ENCODE assay signal across 13 mouse cellular contexts in genomic region chr5:148854166-148854565, GRCm38 (mm10).
DNase-seq lines count a peak whose midpoint lies in the region; ATAC-seq lines count a peak whose summit lies in the region.
"Had no signal": no experiment of that assay in that cellular context is flagged by ENCODE, and none has a peak within 500 bp of the region (broad histone marks: within the 10 kb centered on the region; RNA-seq: fewer than 3 reads in every experiment).

No protein-coding gene starts in this region.

- peak overlapping the region; percentile 26; the same call in 1 of the 2 replicates for H3K27ac ChIP-seq in midbrain, embryonic 14.5 days (replicated peaks; ENCODE audit: low read depth, low read length)
- no peak overlapping the region for H3K27ac ChIP-seq in midbrain, embryonic 11.5 days (ENCODE audit: low read depth, low read length)
- H3K27ac ChIP-seq in forebrain, embryonic 16.5 days (ENCODE audit: low read length): no peak overlapping the region; the same call in 1 of the 2 replicates
- H3K27ac ChIP-seq: gastrocnemius, adult 2 months; neural tube, embryonic 12.5 days; stomach, embryonic 15.5 days had no signal

- WGBS in midbrain, embryonic 14.5 days: 49% methylated on average over 5 of the region's 5 CpGs
- WGBS in midbrain, embryonic 11.5 days: 47% methylated on average over 5 of the region's 5 CpGs
- 26% methylated on average over 5 of the region's 5 CpGs for WGBS in forebrain, embryonic 16.5 days

- no peaks in the 10 kb centered on the region for H3K9me3 ChIP-seq in midbrain, embryonic 14.5 days (ENCODE audit: control insufficient read depth, low read length)
- H3K9me3 ChIP-seq in midbrain, embryonic 11.5 days (ENCODE audit: control insufficient read depth, low read length): no peaks in the 10 kb centered on the region
- peaks cover 3% of the 10 kb centered on the region; the same call in 1 of the 2 replicates for H3K9me3 ChIP-seq in forebrain, embryonic 16.5 days (ENCODE audit: control insufficient read depth, low read length)
- H3K9me3 ChIP-seq: neural tube, embryonic 12.5 days; stomach, embryonic 15.5 days had no signal

- no peaks in the 10 kb centered on the region for H3K36me3 ChIP-seq in midbrain, embryonic 14.5 days (ENCODE audit: control insufficient read depth, insufficient read depth, low read length)
- no peaks in the 10 kb centered on the region for H3K36me3 ChIP-seq in midbrain, embryonic 11.5 days (ENCODE audit: control insufficient read depth, insufficient read depth, low read length)
- no peaks in the 10 kb centered on the region for H3K36me3 ChIP-seq in forebrain, embryonic 16.5 days (ENCODE audit: control insufficient read depth, insufficient read depth)
- H3K36me3 ChIP-seq: neural tube, embryonic 12.5 days; stomach, embryonic 15.5 days had no signal

- H3K4me1 ChIP-seq in midbrain, embryonic 14.5 days (ENCODE audit: control insufficient read depth, insufficient read depth, low read length): peaks cover 6% of the 10 kb centered on the region; the same call in 1 of the 2 replicates
- no peaks in the 10 kb centered on the region for H3K4me1 ChIP-seq in midbrain, embryonic 11.5 days (ENCODE audit: control insufficient read depth, insufficient read depth, low read length)
- H3K4me1 ChIP-seq in forebrain, embryonic 16.5 days (replicated peaks; ENCODE audit: control insufficient read depth, insufficient read depth, low read length): peaks cover 5% of the 10 kb centered on the region; the same call in 1 of the 2 replicates
- H3K4me1 ChIP-seq: neural tube, embryonic 12.5 days; stomach, embryonic 15.5 days had no signal

- DNase-seq in CD4-positive, CD25-positive, alpha-beta regulatory T cell, adult 2 months (ENCODE audit: low read depth, low spot score): peak; percentile 17
- peak; percentile 75 for DNase-seq in midbrain, embryonic 14.5 days
- no peak for DNase-seq in midbrain, embryonic 11.5 days (ENCODE audit: low spot score, missing footprints)
- peak; percentile 19 for DNase-seq in right cerebral cortex, postnatal 25 days
- DNase-seq in cerebellum, adult 9-11 months: no peak
- no peak for DNase-seq in retina, postnatal 1 day
- DNase-seq: gastrocnemius, adult 2 months had no signal

- no peak overlapping the region for H3K4me2 ChIP-seq in midbrain, embryonic 14.5 days (ENCODE audit: low read length)
- H3K4me2 ChIP-seq in midbrain, embryonic 11.5 days: no peak overlapping the region
- no peak overlapping the region for H3K4me2 ChIP-seq in forebrain, embryonic 16.5 days (ENCODE audit: low read length)
- H3K4me2 ChIP-seq: heart, embryonic 11.5 days; neural tube, embryonic 12.5 days; stomach, embryonic 15.5 days had no signal

- no peaks in the 10 kb centered on the region for H3K27me3 ChIP-seq in midbrain, embryonic 14.5 days (ENCODE audit: control insufficient read depth, insufficient read depth, low read length)
- H3K27me3 ChIP-seq in midbrain, embryonic 11.5 days (ENCODE audit: control insufficient read depth, insufficient read depth, low read length): no peaks in the 10 kb centered on the region
- no peaks in the 10 kb centered on the region for H3K27me3 ChIP-seq in forebrain, embryonic 16.5 days (replicated peaks; ENCODE audit: control insufficient read depth, insufficient read depth, low read length)
- H3K27me3 ChIP-seq: neural tube, embryonic 12.5 days; stomach, embryonic 15.5 days had no signal

- no peak overlapping the region for H3K9ac ChIP-seq in midbrain, embryonic 14.5 days (replicated peaks; ENCODE audit: low read length)
- H3K9ac ChIP-seq in midbrain, embryonic 11.5 days (ENCODE audit: low read length): no peak overlapping the region
- H3K9ac ChIP-seq in forebrain, embryonic 16.5 days (replicated peaks; ENCODE audit: low read depth, low read length): no peak overlapping the region
- H3K9ac ChIP-seq: neural tube, embryonic 12.5 days; stomach, embryonic 15.5 days had no signal

- no peak for ATAC-seq in CD4-positive, CD25-positive, alpha-beta regulatory T cell, adult 4 months
- no peak for ATAC-seq in midbrain, embryonic 14.5 days (ENCODE audit: low FRiP score, low TSS enrichment)
- ATAC-seq in midbrain, embryonic 11.5 days (ENCODE audit: low FRiP score): no peak
- ATAC-seq in forebrain, embryonic 16.5 days: peak; percentile 81
- ATAC-seq: activated CD4-positive, CD25-positive, alpha-beta regulatory T cell, adult 4 months had no signal

- H3K4me3 ChIP-seq in midbrain, embryonic 14.5 days (replicated peaks; ENCODE audit: low read depth, low read length): no peak overlapping the region
- H3K4me3 ChIP-seq in midbrain, embryonic 11.5 days (ENCODE audit: low read depth, low read length): no peak overlapping the region
- no peak overlapping the region for H3K4me3 ChIP-seq in forebrain, embryonic 16.5 days (replicated peaks; ENCODE audit: low read length)
- H3K4me3 ChIP-seq: gastrocnemius, adult 2 months; neural tube, embryonic 12.5 days; stomach, embryonic 15.5 days had no signal

Comparison
In these comparisons a context has a peak if more than half of its experiments do, and no peak if none do; other contexts are left out.
1. DNase-seq: peak in CD4-positive, CD25-positive, alpha-beta regulatory T cell, adult 2 months (single experiment), midbrain, embryonic 14.5 days (single experiment) and right cerebral cortex, postnatal 25 days (single experiment); none in midbrain, embryonic 11.5 days (single experiment), cerebellum, adult 9-11 months (single experiment) and retina, postnatal 1 day (single experiment).